Mouse (Mus musculus): ENCODE data around the gene Morc1. TPM values are rescaled to one million over a fixed set of nuclear protein-coding genes. Genes with fewer than 3 reads are reported as not detected.

The Morc1 gene
- total and polyA plus RNA-seq, 2 experiments from 2014 or later, result 0.11 TPM

DNA sequence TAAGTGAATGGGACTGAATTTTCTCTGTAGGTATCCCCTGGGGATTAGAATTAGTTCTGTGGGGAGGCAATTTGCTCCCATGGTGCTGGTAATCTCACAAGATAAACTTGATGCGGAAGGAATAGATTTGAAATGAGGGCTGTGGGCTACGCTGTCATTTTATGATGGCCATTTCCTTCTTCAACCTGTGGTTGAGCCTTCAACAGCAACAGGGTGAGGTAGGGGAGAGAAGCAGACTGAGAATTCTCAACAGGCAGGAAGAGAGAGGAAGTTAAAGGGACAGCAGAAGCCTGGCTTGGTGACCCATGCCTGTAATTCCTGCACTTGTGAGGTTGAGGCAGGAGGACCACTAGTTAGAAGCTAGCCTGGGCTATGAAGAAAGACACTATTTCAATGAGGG, 12.0 kb upstream of the Morc1 start:
- H3K4me2 ChIP-seq (ENCODE audit: low read depth, low read length, poor library complexity, severe bottlenecking), result no peak overlapping the region
- H3K27ac ChIP-seq (ENCODE audit: low read depth, low read length), result no peak overlapping the region
- no peak for TF ChIP-seq CTCF (IDR thresholded peaks at IDR 0.05)
- no peak overlapping the region for H3K4me3 ChIP-seq (ENCODE audit: low read depth, low read length)
- H3K9ac ChIP-seq (replicated peaks; ENCODE audit: low read length, poor library complexity, severe bottlenecking), result no peak overlapping the region
- DNase-seq (ENCODE audit: low spot score) (no peak), ATAC-seq (ENCODE audit: low FRiP score) (no peak)
- no peaks in the 10 kb centered on the region for H3K36me3 ChIP-seq (ENCODE audit: insufficient read depth, low read length)
- no peaks in the 10 kb centered on the region for H3K4me1 ChIP-seq (ENCODE audit: insufficient read depth, low read length)
- H3K9me3 ChIP-seq (ENCODE audit: low read length), result no peaks in the 10 kb centered on the region
- WGBS, result 76% methylated on average over 2 of the region's 2 CpGs
- H3K27me3 ChIP-seq (ENCODE audit: insufficient read depth, low read length), result no peaks in the 10 kb centered on the region

DNA sequence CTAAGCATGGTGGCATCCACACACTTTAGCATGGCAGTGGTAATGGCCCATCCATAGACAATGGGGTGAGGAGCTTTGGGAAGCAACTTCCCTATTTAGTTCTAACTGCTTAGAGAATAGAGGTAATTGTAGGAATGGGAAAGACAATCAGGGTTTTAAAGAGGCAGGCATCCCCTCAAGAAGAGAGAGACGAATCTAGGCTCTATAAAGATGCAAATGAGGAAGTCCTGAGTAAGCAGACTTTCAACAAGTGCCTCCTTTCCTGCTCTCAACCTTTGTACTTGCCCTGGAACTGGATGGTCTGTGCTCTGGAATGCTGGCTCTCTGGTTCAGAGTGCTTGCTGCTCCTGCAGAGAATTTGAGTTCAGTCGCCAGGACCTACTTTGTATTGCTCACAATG, 8.5 kb upstream of the Morc1 start:
- Histone ChIP-seq H3K36me3 (ENCODE audit: insufficient read depth, low read length) (no peaks in the 10 kb centered on the region), H3K27ac (ENCODE audit: low read depth, low read length) (no peak overlapping the region), H3K4me2 (ENCODE audit: low read depth, low read length, poor library complexity, severe bottlenecking) (no peak overlapping the region), H3K4me3 (ENCODE audit: low read depth, low read length) (no peak overlapping the region), H3K27me3 (ENCODE audit: insufficient read depth, low read length) (no peaks in the 10 kb centered on the region), H3K9ac (replicated peaks; ENCODE audit: low read length, poor library complexity, severe bottlenecking) (no peak overlapping the region), H3K4me1 (ENCODE audit: insufficient read depth, low read length) (no peaks in the 10 kb centered on the region), H3K9me3 (ENCODE audit: low read length) (no peaks in the 10 kb centered on the region)
- no peak for TF ChIP-seq CTCF (IDR thresholded peaks at IDR 0.05)
- 26% methylated on average over 2 of the region's 2 CpGs for WGBS
- ATAC-seq (ENCODE audit: low FRiP score) (no peak), DNase-seq (ENCODE audit: low spot score) (no peak)

DNA sequence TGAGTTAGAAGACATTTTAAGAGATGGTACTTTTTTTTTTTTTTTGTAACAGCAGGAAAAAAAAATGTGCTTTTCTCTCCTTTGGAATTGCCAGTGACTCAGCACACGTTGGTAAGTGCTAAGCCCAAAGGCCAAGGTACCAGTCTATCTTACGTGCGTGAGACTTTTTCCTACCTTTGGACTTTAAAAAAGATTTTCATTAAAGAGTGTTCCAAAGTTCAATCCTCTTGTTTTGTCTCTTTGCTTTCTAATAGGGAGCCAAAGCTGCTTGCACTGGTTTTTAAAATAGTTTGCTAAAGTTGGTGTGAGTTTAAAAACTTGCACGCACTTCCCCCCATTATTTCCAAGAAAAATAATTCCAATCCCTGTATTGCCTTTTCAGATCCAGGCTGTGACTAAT, 7.0 kb upstream of the Morc1 start:
- H3K9me3 ChIP-seq (ENCODE audit: low read length), result no peaks in the 10 kb centered on the region
- H3K4me3 ChIP-seq (ENCODE audit: low read depth, low read length), result no peak overlapping the region
- DNase-seq (ENCODE audit: low spot score) (no peak), ATAC-seq (ENCODE audit: low FRiP score) (no peak)
- H3K9ac ChIP-seq (replicated peaks; ENCODE audit: low read length, poor library complexity, severe bottlenecking), result no peak overlapping the region
- 82% methylated on average over 4 of the region's 4 CpGs for WGBS
- no peaks in the 10 kb centered on the region for H3K36me3 ChIP-seq (ENCODE audit: insufficient read depth, low read length)
- H3K4me2 ChIP-seq (ENCODE audit: low read depth, low read length, poor library complexity, severe bottlenecking), result no peak overlapping the region
- no peaks in the 10 kb centered on the region for H3K4me1 ChIP-seq (ENCODE audit: insufficient read depth, low read length)
- no peaks in the 10 kb centered on the region for H3K27me3 ChIP-seq (ENCODE audit: insufficient read depth, low read length)
- no peak overlapping the region for H3K27ac ChIP-seq (ENCODE audit: low read depth, low read length)
- no peak for TF ChIP-seq CTCF (IDR thresholded peaks at IDR 0.05)

DNA sequence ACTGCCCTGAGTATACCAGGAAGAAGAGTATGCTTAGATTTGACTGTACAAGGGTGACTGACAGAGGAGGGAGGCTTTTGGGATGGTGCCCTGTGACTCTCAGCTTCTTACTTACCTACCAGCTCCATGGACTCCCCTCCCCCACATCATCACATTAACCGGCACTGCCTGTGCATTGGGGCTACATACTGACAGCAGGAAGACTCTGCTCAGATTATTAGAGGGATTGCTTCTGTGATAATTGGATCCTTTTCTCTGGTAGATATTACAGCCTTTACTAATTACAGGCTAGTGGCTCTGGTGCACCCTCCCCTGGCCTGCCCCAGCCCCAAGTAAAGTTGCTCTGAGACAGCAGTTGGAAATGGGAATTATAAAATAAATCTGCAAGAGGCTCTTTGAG, 1.6 kb upstream of the Morc1 start:
- 52% methylated on average over 1 of the region's 1 CpGs for WGBS
- Histone ChIP-seq H3K36me3 (ENCODE audit: insufficient read depth, low read length) (no peaks in the 10 kb centered on the region), H3K9me3 (ENCODE audit: low read length) (no peaks in the 10 kb centered on the region), H3K4me3 (ENCODE audit: low read depth, low read length) (no peak overlapping the region), H3K4me2 (ENCODE audit: low read depth, low read length, poor library complexity, severe bottlenecking) (no peak overlapping the region), H3K27me3 (ENCODE audit: insufficient read depth, low read length) (no peaks in the 10 kb centered on the region), H3K4me1 (ENCODE audit: insufficient read depth, low read length) (no peaks in the 10 kb centered on the region), H3K27ac (ENCODE audit: low read depth, low read length) (no peak overlapping the region), H3K9ac (replicated peaks; ENCODE audit: low read length, poor library complexity, severe bottlenecking) (no peak overlapping the region)
- ATAC-seq (ENCODE audit: low FRiP score) (no peak), DNase-seq (ENCODE audit: low spot score) (no peak)
- no peak for TF ChIP-seq CTCF (IDR thresholded peaks at IDR 0.05)

DNA sequence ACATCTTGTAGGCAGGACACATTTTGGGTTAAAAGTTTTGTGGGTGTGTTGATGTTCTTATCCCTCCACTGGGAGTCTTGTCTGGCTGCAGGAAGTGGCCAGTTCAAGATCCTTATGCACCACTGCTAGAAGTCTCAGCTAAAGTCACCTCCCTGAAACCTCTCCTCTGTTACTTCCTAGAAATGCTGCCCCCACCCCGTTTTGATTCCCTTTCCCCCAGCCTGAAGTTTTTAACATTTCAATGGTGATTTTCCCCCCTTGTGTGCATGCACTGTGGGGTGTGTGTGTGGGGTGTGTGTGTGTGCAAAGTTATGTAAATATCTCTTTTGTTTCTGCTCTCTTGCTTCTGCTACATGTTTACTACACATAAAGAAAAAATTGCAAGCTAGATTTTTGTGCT, 4.4 kb downstream of the Morc1 start:
- WGBS, result 12% methylated on average over 1 of the region's 1 CpGs
- Histone ChIP-seq H3K27ac (ENCODE audit: low read depth, low read length) (no peak overlapping the region), H3K4me3 (ENCODE audit: low read depth, low read length) (no peak overlapping the region), H3K9me3 (ENCODE audit: low read length) (no peaks in the 10 kb centered on the region), H3K27me3 (ENCODE audit: insufficient read depth, low read length) (no peaks in the 10 kb centered on the region), H3K9ac (replicated peaks; ENCODE audit: low read length, poor library complexity, severe bottlenecking) (no peak overlapping the region), H3K4me2 (ENCODE audit: low read depth, low read length, poor library complexity, severe bottlenecking) (no peak overlapping the region), H3K36me3 (ENCODE audit: insufficient read depth, low read length) (no peaks in the 10 kb centered on the region), H3K4me1 (ENCODE audit: insufficient read depth, low read length) (no peaks in the 10 kb centered on the region)
- TF ChIP-seq CTCF (IDR thresholded peaks at IDR 0.05), result no peak
- no peak for ATAC-seq (ENCODE audit: low FRiP score)
- DNase-seq (ENCODE audit: low spot score), result no peak

DNA sequence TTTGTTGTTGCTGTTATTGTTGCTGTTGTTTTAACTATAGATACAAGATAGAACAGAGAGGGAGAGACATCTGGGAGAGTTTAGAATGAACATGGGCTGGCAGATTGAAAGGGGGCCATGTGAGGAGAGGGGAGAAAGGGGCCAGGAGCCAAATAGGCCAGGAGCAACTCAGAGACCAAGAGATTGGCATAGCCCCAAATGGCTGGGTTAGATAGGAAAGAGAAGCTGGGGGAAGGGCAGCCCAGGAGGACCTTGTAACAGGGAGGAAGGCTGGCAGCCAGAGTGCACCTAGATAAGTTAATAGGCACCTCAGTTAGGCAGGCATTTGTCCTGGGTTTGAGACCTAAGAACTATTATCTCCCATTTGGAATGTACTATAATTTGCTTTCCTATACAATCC, 6.4 kb downstream of the Morc1 start:
- Histone ChIP-seq H3K27me3 (ENCODE audit: insufficient read depth, low read length) (no peaks in the 10 kb centered on the region), H3K4me2 (ENCODE audit: low read depth, low read length, poor library complexity, severe bottlenecking) (no peak overlapping the region), H3K27ac (ENCODE audit: low read depth, low read length) (no peak overlapping the region), H3K4me3 (ENCODE audit: low read depth, low read length) (no peak overlapping the region), H3K4me1 (ENCODE audit: insufficient read depth, low read length) (no peaks in the 10 kb centered on the region), H3K9ac (replicated peaks; ENCODE audit: low read length, poor library complexity, severe bottlenecking) (no peak overlapping the region), H3K36me3 (ENCODE audit: insufficient read depth, low read length) (no peaks in the 10 kb centered on the region), H3K9me3 (ENCODE audit: low read length) (no peaks in the 10 kb centered on the region)
- no peak for ATAC-seq (ENCODE audit: low FRiP score)
- no peak for TF ChIP-seq CTCF (IDR thresholded peaks at IDR 0.05)
- DNase-seq (ENCODE audit: low spot score), result peak; percentile 34

DNA sequence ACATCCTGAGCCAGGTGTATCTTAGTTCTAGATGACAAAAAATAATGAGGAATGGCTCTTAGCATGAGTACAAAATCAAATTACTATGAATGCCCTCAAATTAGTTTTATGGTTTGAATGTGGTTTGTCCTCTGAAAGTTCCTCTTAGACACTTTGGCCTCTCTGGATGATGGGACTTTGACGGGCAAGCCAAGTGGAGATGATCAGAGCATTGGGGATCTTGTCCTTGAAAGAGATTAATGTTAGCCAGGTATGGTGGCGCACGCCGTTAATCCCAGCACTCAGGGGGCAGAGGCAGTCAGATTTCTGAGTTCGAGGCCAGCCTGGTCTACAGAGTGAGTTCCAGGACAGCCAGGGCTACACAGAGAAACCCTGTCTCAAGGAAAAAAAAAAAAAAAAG, 13.6 kb downstream of the Morc1 start:
- ATAC-seq (ENCODE audit: low FRiP score) (no peak), DNase-seq (ENCODE audit: low spot score) (no peak)
- H3K9me3 ChIP-seq (ENCODE audit: low read length), result no peaks in the 10 kb centered on the region
- H3K4me3 ChIP-seq (ENCODE audit: low read depth, low read length), result no peak overlapping the region
- no peak overlapping the region for H3K4me2 ChIP-seq (ENCODE audit: low read depth, low read length, poor library complexity, severe bottlenecking)
- TF ChIP-seq CTCF (IDR thresholded peaks at IDR 0.05), result no peak
- no peak overlapping the region for H3K27ac ChIP-seq (ENCODE audit: low read depth, low read length)
- no peaks in the 10 kb centered on the region for H3K4me1 ChIP-seq (ENCODE audit: insufficient read depth, low read length)
- no peaks in the 10 kb centered on the region for H3K36me3 ChIP-seq (ENCODE audit: insufficient read depth, low read length)
- H3K27me3 ChIP-seq (ENCODE audit: insufficient read depth, low read length), result no peaks in the 10 kb centered on the region
- no peak overlapping the region for H3K9ac ChIP-seq (replicated peaks; ENCODE audit: low read length, poor library complexity, severe bottlenecking)
- whole genome bisulfite sequencing, result 96% methylated on average over 5 of the region's 5 CpGs
